Mouse (Mus musculus) adrenal gland, postnatal 36 days (tissue): ENCODE measurements around the gene Rpl3l. TPM values are rescaled to one million over a fixed set of nuclear protein-coding genes. Genes with fewer than 3 reads are reported as not detected.
"Not testable (repeated sequence)": the region's sequence is repeated elsewhere in the genome, so short reads cannot be mapped to it uniquely, and the experiment has no call there.

Source experiments
- DNase-seq, 2 experiments: peaks; one replicate each; pipeline ENCODE4 v3.0.0; 2021; ENCODE audit warnings: mixed read lengths in 1 of 2
- total RNA-seq, 2 experiments: library from RNA; stranded (reverse); gene quantifications; 2 replicates each; pipeline ENCODE4 v1.2.3; 2021

Rpl3l gene
- total RNA-seq, 2 experiments from 2014 or later, result 0.40 TPM; not detected in 1

GRCm38 (mm10) chr17:24719494-24720222 is 8.0 kb upstream of the Rpl3l start:
- DNase-seq, result peak; percentile 98

DNA sequence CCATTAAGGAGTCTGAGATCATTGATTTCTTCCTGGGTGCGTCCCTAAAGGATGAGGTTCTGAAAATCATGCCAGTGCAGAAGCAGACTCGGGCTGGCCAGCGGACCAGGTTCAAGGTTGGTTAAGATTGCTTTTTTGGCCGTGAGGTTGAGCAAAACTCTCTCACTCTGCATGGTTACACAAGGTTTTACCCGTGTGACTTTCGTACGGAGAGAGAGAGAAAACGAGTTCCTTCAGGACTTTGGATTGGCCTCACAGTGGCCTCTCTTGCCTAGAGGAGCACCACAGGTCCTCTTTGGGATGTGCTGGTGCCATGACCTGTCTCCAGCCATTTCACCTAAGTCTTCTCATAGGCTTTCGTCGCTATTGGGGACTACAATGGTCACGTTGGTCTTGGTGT is 7.0 kb upstream of the Rpl3l start:
- DNase-seq, result not testable (repeated sequence)

- not testable (repeated sequence) for DNase-seq
These were observed 6.2 kb upstream of the Rpl3l start for GRCm38 (mm10) chr17:24721383-24721955.

- no peak for DNase-seq
These were observed 5.2 kb upstream of the Rpl3l start for GRCm38 (mm10) chr17:24722220-24722924.

- no peak for DNase-seq
These were observed 4.3 kb upstream of the Rpl3l start for GRCm38 (mm10) chr17:24723122-24723880.

- peak in 1 of 2 experiments; percentile 30 for DNase-seq
These were observed 3.8 kb upstream of the Rpl3l start for GRCm38 (mm10) chr17:24723881-24724180.

GRCm38 (mm10) chr17:24724184-24724583 is 3.4 kb upstream of the Rpl3l start, which contains the start of gene Ndufb10:
Gene Ndufb10, minus strand, starts transcription at chr17:24724478.
- peak; percentile 97 to 98 for DNase-seq

GRCm38 (mm10) chr17:24725637-24726390 is 1.8 kb upstream of the Rpl3l start:
- DNase-seq, result no peak

GRCm38 (mm10) chr17:24728184-24728583 is 564 bp downstream of the Rpl3l start:
- DNase-seq, result no peak

DNA sequence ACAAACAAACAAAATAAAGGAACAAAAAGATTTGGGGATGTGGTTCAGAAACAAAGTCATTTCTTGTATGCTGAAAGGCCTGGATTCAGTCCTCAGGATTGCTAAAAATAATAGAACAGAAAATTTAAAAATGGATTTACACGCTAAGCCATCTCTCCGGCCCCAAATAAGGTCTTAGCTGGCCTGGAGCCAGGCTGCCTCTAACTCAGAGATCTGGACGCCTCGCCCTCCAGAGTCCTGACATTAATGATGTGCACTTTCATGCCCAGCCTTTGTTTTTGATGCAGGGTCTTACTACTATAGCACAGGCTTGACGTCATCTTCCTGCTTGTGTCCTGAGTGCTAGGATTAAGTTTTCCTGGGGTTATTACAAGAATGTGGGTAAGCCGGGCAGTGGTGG is 1.4 kb downstream of the Rpl3l start:
- no peak for DNase-seq

DNA sequence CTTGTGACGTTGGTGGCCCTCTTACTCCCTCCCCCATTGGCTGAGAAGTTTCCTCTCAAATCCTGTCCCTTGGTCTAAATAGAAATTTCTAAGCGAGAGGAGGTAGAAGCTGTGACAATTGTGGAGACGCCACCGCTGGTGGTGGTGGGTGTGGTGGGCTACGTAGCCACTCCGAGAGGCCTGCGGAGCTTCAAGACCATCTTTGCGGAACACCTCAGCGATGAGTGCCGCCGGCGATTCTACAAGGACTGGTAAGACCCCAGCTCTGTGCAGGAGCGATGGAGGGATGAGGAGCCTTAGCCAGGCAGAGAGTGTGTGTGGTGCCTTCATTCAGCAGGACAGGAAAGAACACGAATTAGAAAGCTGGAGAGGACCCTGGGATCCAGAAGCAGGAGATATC is 3.2 kb downstream of the Rpl3l start:
- DNase-seq, result no peak

DNA sequence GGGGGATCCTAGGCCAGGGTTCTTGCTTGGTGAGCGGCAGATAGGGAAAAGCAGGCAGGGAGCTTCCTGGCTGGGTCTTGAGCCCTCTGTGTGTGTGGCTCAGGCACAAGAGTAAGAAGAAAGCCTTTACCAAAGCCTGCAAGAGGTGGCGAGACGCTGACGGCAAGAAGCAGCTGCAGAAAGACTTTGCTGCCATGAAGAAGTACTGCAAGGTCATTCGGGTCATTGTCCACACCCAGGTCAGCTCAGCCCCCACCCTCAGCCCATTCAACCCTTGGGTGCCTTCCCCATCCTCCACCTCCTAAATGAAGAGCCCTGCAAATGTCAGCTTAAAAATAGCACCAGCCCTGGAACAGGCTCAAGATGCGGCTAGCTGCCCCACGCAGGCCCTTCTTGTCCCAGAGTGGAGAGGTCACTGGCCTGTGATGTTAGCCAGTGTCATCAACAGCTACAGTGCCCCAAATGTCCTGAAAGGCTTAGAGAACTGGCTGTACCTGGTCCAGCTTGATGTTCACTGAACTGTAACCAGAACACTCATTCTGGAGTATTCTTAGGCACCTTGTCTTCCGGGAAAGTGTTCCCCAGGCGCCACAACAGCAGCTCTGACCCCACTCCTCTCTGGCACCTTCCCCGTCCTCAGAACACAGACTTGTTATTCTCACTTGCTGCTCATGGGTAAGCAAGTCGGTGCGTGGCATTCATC is 4.8 kb downstream of the Rpl3l start:
- DNase-seq, result no peak

- DNase-seq, result no peak
These were observed 5.9 kb downstream of the Rpl3l start for GRCm38 (mm10) chr17:24733434-24734050.

GRCm38 (mm10) chr17:24734513-24734912 is 6.9 kb downstream of the Rpl3l start:
- DNase-seq, result no peak

GRCm38 (mm10) chr17:24735446-24735845 is 7.8 kb downstream of the Rpl3l start:
- DNase-seq, result no peak

GRCm38 (mm10) chr17:24736330-24737051 is 8.9 kb downstream of the Rpl3l start, which contains the start of gene Msrb1:
Gene Msrb1, plus strand, starts transcription at chr17:24736642.
- DNase-seq, result peak; percentile 97 to 98

GRCm38 (mm10) chr17:24737135-24737810 is 9.7 kb downstream of the Rpl3l start:
- no peak for DNase-seq

GRCm38 (mm10) chr17:24738238-24738637 is 10.6 kb downstream of the Rpl3l start:
- DNase-seq, result no peak

GRCm38 (mm10) chr17:24739926-24740325 is 12.3 kb downstream of the Rpl3l start:
- no peak for DNase-seq
